Mouse (Mus musculus): ENCODE measurements around the gene Adm2.

The Adm2 gene

DNA sequence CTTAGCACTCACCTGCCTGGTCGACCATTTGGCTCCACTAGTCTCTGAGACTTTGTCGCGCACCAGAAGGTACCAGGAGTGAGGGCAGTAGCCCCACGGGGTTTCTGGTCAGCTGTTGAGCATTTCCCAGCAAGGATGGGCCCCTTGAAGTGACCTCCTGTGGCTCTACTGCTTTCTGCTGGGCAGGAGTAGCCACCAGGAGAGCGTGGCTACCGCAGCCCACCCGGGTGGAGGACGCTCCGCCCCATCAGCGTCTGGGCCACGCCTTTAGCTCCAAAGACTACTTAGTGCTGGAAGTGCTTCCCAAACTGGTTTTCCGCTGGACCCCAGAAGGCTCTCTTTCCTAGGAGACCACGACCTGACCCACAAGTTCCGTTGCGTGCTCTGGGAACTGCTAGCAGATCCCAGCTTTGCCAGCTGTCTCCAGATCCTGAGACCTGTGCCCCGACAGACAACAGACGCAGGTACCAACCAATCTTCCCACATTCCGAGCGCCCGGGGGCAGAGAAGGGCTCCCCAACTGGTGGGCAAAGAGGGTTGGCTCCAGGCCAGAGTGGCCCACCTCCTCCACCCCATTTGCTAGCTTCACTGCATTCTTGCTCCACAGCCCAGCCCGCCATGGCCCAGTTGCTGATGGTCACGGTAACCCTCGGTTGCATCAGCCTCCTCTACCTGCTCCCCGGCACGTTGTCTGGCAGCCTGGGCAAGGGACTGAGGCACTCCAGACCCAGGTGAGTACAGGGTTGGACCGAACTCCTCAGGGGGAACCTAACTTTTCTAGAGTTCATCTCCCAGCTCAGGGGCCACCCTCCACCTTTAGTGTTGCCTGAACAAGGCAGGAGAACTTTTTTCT, at the start of gene Adm2:
Gene Adm2 (plus strand): TSS at position 51 of the 853 bp plus-strand sequence.
- peak in 1 of 2 experiments; percentile 25 for DNase-seq

GRCm38 (mm10) chr15:89275497-89275896, 47.0 kb upstream of the Adm2 start:
- DNase-seq = peak in 1 of 2 experiments; percentile 51

DNA sequence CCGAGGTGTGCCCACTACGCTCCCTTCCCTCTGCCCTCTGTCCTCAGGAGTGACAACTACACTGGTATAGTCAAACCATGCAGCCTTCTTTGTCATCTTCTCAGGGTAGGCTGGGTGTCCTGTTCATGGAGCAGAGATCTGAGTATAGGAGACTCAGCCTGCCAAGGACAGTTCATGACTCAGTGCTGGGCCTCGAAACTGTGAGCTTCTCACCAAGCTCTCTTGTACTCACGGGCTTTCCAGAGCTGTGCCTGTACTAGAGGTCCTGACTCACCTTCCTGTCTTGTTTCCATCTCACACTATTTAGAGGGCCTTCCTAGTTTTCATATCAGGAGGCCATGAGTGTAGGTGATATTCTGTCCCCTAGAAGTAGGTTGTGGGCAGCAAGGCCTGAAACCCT, 45.2 kb upstream of the Adm2 start:
- DNase-seq = no peak

- DNase-seq = no peak
These were observed 40.0 kb upstream of the Adm2 start for GRCm38 (mm10) chr15:89282546-89282945.

GRCm38 (mm10) chr15:89284094-89284493, 38.4 kb upstream of the Adm2 start:
- no peak for DNase-seq

GRCm38 (mm10) chr15:89285004-89285403, 37.5 kb upstream of the Adm2 start:
- no peak for DNase-seq

DNA sequence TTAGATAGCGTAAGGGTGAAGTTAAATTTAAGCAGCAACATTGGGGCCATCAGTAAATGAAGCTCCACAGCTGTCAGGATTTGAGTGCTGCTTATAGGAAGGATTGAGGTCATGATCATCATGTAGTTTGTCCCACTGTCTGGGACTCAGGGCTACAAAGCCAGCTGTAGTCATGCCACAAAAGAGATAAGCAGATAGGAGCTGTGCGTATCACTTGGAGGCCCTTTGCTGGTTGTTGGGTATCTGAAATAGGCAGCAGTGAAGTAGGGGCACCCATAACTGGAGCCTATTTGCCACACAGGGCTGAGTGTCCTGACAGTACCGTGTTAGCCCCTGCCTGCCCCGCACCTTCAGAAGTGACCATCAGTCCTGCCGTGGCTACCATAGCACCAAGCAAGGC, 37.0 kb upstream of the Adm2 start:
- no peak for DNase-seq

DNA sequence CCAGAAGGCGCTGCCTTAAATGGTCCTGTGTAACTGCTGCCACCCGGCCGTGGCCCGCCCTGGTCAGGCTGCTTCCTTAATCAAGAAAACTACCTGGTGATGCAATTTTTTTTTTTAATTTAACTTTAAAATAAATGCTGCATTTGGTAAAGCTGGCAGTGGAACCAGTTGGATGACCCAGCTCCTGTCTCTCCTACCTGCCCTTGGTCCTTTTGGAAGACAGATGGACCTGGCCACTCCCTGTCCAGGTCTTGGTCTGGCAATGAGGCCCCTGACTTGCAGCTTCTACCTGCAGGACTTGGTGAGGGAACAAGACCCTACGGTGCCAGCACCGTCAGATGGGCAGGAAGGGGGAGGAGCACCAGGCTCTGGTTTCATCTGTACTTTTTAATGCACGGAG, 36.4 kb upstream of the Adm2 start:
- peak; percentile 42 to 48 for DNase-seq

DNA sequence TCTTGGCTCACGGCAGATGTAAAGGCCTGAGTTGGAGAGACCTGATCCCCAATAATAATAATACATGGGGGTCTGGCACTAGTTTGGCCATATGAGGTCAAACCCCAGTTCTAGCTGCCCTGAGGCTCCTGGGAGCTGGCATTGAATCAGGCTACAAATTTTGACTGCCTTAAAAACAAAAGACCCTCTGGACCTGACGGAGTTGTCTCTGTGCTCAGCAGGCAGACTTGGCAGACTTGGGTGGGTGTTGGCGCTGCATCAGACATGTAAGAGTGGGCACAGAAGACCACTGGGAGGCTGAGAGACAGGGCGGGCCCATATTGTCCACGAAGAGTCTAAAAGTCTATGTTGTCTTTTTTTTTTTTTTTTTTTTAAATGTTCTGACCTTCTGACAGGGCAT, 35.9 kb upstream of the Adm2 start:
- DNase-seq = peak in 1 of 2 experiments; percentile 58

DNA sequence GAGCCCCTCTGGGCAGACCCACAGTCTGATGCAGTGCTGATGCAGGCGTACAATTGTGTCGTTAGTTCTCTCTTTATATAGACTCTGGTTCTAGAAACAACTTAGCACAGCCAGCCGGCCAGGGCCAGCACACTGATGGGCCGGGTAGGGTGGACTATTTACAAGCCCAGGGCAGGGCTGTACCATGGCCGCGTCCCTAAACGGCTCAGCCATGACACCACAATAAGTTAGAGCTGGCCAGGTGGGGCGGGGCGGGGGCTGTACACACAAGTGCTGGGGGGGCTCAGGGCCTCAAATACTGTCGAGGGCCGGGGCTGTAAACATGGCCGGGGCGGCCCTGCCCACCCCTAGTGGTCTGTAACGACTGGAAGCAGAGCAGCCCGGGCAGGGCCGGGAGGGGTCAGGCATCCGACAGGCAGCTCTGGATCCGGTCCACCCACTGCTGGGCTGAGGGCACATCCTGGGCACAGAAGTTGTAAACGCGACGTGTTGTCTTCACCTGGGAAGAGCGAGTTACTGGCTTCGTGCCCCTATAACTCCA, 34.2 kb upstream of the Adm2 start:
- DNase-seq = peak; percentile 35 to 48

DNA sequence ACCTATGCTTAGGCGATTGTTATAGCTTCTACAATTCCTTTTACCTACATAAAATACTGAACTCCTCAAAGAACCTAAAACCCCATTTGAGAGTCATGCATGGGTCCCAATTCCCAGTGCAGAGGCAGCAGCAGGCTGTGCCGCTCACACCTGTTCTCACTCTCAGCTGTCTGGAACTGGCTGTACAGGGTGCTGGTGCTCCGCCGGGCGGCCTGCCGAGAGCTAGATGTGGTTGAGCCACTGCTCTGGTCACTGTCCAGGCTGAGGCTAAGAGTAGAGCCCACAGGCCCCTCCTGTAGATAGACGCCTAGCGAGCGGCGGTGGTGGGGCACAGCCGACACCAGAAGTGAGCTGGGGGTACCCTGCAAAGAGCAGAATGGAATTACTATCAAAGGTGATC, 33.1 kb upstream of the Adm2 start:
- DNase-seq = no peak

DNA sequence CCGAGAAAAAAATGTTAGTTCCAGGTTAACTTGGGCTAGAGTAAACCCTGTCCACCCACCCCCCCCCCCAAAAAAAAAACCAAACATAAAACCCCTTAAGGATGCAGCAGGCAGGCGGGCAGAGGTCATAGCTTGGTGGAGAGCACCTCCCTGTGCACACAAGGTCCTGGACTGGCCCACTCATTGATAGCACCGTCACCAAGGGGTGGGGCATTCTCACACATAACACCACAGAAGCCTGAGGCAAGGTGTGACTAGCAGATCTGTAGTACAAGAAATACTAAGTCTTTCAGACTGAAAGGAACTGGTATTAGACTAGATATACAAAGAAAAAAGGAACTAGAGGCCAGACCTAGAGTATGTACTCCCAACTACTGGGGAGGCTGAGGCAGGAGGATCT, 31.0 kb upstream of the Adm2 start:
- DNase-seq = no peak

DNA sequence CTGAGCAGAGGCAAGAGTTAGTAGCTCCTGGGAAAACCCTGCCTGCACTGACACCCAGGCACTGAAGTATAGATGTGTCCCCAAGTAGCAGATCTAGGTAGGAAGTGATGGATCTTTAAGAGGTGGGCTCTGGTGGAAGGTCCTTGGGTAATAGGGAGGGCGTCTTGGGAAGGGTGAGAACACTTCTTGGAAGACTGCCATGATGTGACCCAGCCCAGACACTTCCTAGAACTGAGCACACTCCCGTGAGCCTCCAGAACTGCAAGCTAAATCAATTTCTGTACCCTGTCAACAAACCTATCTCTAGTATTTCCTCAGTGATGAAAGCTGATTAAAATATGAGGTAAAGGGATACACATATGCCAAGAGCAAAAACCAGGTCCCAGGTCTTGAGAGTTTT, 29.7 kb upstream of the Adm2 start:
- DNase-seq = no peak

GRCm38 (mm10) chr15:89293778-89294177, 28.7 kb upstream of the Adm2 start:
- DNase-seq = no peak

DNA sequence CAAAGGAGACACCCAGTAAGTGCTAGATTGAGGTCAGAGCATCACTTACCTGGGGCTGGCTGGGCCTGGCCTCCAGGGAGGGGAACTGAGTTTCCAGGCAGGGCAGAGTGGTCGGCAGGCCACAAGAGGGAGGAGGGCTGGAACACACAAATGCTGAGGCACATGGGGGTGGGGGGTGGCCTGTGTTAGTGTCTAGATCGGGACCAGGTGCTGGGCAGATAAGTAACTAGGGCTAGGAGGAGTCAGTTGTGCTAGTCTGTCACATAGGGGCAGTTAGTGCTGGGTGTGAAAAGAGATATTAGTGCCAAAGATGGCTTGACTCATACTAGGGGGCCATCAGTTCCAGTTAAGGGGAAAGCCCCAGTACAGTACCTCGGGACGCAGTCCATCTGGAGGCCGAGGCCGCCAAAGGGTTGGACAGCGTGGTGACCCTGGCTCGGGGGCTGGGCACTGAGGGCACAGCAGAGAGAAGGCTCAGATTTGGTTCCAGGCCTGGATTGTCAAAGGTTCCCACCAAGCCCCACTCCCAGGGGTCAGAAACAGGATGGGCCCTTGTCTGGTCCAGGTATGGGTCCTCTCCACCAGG, 26.8 kb upstream of the Adm2 start:
- DNase-seq = no peak

GRCm38 (mm10) chr15:89296465-89296864, 26.1 kb upstream of the Adm2 start:
- DNase-seq = no peak

DNA sequence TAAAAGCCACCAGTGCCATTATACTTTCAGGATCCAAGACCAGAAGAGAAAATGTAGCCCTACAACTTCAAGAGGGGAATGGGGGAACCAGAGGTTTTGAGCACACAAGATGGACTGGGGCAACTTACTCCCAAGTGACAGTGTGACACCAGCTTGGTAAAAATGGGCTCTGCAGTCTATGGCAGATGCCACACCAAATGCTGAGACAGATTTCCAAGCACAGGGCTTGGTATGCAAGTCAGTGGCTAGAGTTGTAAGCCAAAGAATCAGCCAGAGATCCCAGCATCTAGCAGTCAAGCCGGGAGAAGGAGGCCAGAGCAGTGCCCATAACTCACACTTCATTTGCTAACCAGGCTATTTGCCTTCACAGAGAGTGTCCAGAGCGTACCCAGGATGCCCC, 24.8 kb upstream of the Adm2 start:
- DNase-seq = no peak

DNA sequence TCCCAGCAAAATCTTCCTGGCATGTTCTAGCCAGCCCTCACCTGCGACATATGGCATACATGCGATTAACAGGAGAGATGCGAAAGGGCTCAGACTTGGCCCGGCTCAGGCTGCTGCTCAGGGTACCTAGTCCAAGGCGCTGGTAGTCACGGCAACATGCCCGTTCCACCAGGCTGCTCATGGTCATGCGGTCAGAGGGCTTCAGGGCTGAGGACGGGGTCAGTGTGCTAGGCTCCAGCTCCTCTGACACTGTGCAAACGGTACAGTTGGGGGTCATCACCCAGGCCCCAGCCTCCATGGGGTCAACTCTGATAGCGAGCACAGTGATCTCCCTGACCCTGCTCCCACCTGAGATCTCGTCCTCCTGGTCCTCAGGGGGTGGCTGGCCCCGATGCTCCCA, 22.3 kb upstream of the Adm2 start:
- DNase-seq = no peak

GRCm38 (mm10) chr15:89300600-89300999, 21.9 kb upstream of the Adm2 start:
- peak in 1 of 2 experiments; percentile 25 for DNase-seq

- DNase-seq = no peak
These were observed 16.6 kb upstream of the Adm2 start for GRCm38 (mm10) chr15:89305966-89306365.

DNA sequence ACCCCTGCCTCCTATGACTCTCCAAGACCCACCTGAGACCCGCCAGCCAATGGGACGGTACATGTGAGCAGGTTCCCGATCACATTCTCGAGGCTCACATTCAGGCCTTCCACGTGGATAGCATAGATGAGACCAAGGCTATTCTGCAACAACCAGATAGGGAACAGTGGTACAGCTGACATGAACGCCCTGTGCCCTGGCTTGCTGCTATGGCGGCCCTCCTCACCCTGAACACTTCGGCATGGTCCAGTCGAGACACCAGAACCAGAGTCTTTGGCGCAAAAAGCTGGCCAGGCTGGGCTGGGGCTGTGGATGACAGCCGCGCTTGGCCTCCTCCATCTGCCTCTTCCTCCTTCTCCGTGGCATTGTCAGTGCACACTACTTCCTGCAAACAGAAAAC, 15.1 kb upstream of the Adm2 start:
- peak in 1 of 2 experiments; percentile 6 for DNase-seq

DNA sequence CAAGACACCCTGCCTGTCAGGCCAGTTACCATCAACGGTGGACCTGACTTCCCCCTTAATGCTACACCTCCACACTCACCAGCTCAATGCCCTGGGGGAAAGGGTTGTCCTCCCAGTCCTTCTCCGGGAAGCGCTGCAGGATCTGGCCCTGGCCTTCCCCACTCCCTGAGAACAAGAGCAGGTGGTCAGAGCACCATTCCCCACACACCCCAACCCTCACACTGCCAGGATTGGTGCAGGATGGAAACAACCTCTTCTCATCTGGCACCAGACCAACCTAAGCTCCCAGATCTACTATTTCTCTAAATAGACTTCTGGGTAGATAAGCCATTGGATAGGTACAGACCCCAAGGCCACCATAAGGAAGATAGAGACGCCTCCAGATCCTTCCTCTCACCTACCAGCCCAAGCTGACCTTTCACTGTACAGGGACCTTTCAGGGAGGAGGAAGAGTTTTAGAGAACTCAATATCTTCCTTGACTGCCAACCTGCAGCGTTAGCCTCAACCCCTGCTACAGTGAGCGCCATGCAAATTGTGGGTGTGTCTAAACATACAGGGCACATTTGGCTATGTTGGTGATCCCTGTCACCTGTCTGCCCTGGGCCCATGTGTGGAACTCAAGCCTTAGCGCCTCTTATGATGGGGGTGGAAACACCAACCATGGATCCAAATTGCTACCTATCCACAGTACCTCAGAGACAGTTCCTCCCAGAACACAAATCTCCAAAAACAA, 13.9 kb upstream of the Adm2 start:
- DNase-seq = peak in 1 of 2 experiments; percentile 36

DNA sequence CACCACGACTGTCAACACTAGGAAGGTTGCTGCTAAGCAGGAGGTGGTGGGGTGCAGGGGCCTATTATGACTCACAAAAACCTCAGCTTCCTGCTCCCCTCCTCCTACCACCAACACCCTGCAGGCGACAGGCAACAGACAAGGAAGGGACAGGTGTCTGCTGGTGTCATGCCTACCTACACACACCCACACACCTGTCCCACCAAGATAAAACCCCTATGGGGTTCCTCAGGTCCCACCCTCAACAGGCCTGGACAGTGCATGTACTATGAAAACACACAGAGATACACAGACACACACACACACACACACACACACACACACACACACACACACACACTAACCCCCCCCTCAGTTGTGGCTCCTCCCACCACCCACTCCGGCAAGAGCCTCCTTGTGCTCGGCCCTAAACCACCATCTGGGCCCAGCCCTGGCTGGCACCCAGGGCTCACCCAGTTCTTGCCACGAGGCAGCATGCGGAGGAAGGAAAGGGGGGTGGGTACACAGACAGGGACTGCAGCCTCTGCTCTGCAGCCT, 12.5 kb upstream of the Adm2 start:
- DNase-seq = peak; percentile 68 to 81

All from cerebellum, postnatal 10 days (tissue).